Mouse (Mus musculus) lung, postnatal 10 days (tissue): ENCODE results near the gene Mpo.

ENCODE experiments used
- DNase-seq: peaks from one replicate; pipeline ENCODE4 v3.0.0; 2021

Mpo gene

GRCm38 (mm10) chr11:87807433-87807832 is 14.1 kb downstream of the Mpo start:
- no peak for DNase-seq

- no peak for DNase-seq
Observed at GRCm38 (mm10) chr11:87808236-87808635, 14.9 kb downstream of the Mpo start.

- DNase-seq: no peak
Observed at GRCm38 (mm10) chr11:87811396-87811795, 18.0 kb downstream of the Mpo start.

GRCm38 (mm10) chr11:87814831-87815230 is 21.4 kb downstream of the Mpo start:
- no peak for DNase-seq

- peak; percentile 34 for DNase-seq
Observed at GRCm38 (mm10) chr11:87816707-87817442, 23.5 kb downstream of the Mpo start.

GRCm38 (mm10) chr11:87817443-87817773 is 24.0 kb downstream of the Mpo start:
- DNase-seq: no peak

GRCm38 (mm10) chr11:87821502-87821901 is 28.1 kb downstream of the Mpo start:
- no peak for DNase-seq

GRCm38 (mm10) chr11:87828239-87828900 is 35.0 kb downstream of the Mpo start, which contains the start of gene Lpo:
Lpo (minus strand) TSS chr11:87828289.
- no peak for DNase-seq

- peak; percentile 24 for DNase-seq
Observed at GRCm38 (mm10) chr11:87840676-87841075, 47.3 kb downstream of the Mpo start.

- DNase-seq: no peak
Observed at GRCm38 (mm10) chr11:87841436-87841835, 48.1 kb downstream of the Mpo start.

- no peak for DNase-seq
Observed at GRCm38 (mm10) chr11:87846968-87847600, 53.7 kb downstream of the Mpo start.

GRCm38 (mm10) chr11:87847884-87848283 is 54.5 kb downstream of the Mpo start:
- no peak for DNase-seq

GRCm38 (mm10) chr11:87852690-87853596 is 59.6 kb downstream of the Mpo start, which contains the start of gene Mks1:
Mks1 (plus strand) TSS chr11:87853215.
- peak; percentile 95 for DNase-seq

- no peak for DNase-seq
Observed at GRCm38 (mm10) chr11:87853597-87853954, 60.2 kb downstream of the Mpo start.
